Comparison of ENCODE assay signal across 29 mouse cellular contexts in genomic region chr9:78073713-78074340, GRCm38 (mm10). TPM values are rescaled to one million over a fixed set of nuclear protein-coding genes. Genes with fewer than 3 reads are reported as not detected.
DNase-seq lines count a peak whose midpoint lies in the region; ATAC-seq and TF ChIP-seq lines count a peak whose summit lies in the region.
"Had no signal": no experiment of that assay in that cellular context is flagged by ENCODE, and none has a peak within 500 bp of the region (broad histone marks: within the 10 kb centered on the region; RNA-seq: fewer than 3 reads in every experiment).

No protein-coding gene starts in this region.

- no peaks in the 10 kb centered on the region for H3K9me3 ChIP-seq in forebrain, embryonic 10.5 days
- H3K9me3 ChIP-seq: embryonic facial prominence, embryonic 15.5 days; G1E; hindbrain, embryonic 10.5 days had no signal

- TF ChIP-seq POLR2A in brain, embryonic 14.5 days (IDR thresholded peaks at IDR 0.05; ENCODE audit: borderline replicate concordance, extremely low read depth, insufficient read depth, insufficient read length, poor library complexity, severe bottlenecking) = no peak

- H3K4me1 ChIP-seq in forebrain, embryonic 10.5 days = no peaks in the 10 kb centered on the region
- H3K4me1 ChIP-seq: embryonic facial prominence, embryonic 15.5 days; hindbrain, embryonic 10.5 days had no signal

- no peaks in the 10 kb centered on the region for H3K36me3 ChIP-seq in forebrain, embryonic 10.5 days (replicated peaks)
- H3K36me3 ChIP-seq: embryonic facial prominence, embryonic 15.5 days; hindbrain, embryonic 10.5 days had no signal

- DNase-seq in 416B (ENCODE audit: low read depth) = peak; percentile 53
- DNase-seq in brain, embryonic 14.5 days (ENCODE audit: low read depth) = peak; percentile 5
- peak; percentile 5 to 18 for DNase-seq in natural killer cell, adult 2 months (ENCODE audit: low spot score in 2 of 2)
- DNase-seq in layer of hippocampus, adult 8-10 months (ENCODE audit: low spot score in 2 of 2) = no peak
- DNase-seq in forebrain, embryonic 10.5 days (ENCODE audit: extremely low spot score, low spot score) = no peak
- no peak for DNase-seq in urinary bladder, postnatal 14 days (ENCODE audit: low spot score)
- DNase-seq: cerebellum, postnatal 14 days; embryo, embryonic 11 days; gastrocnemius, postnatal 10 days; kidney, adult 18-20 months; kidney, postnatal 10 days; left cerebral cortex, postnatal 4 days; liver; midbrain, embryonic 14.5 days; right cerebral cortex, postnatal 25 days had no signal

- 95% methylated on average over 13 of the region's 13 CpGs for WGBS in forebrain, embryonic 10.5 days

- H3K27ac ChIP-seq in forebrain, embryonic 10.5 days = no peak overlapping the region
- H3K27ac ChIP-seq: embryonic facial prominence, embryonic 15.5 days; hindbrain, embryonic 10.5 days; hindbrain, postnatal 0 days had no signal

- TF ChIP-seq CTCF in brain, embryonic 14.5 days (IDR thresholded peaks at IDR 0.05; ENCODE audit: borderline replicate concordance, extremely low read depth, insufficient read depth, insufficient read length) = no peak

- H3K27me3 ChIP-seq in forebrain, embryonic 10.5 days (ENCODE audit: poor library complexity, severe bottlenecking) = no peaks in the 10 kb centered on the region
- H3K27me3 ChIP-seq: embryonic facial prominence, embryonic 15.5 days had no signal

- H3K4me3 ChIP-seq in forebrain, embryonic 10.5 days = no peak overlapping the region
- H3K4me3 ChIP-seq: embryonic facial prominence, embryonic 15.5 days; hindbrain, embryonic 10.5 days had no signal

- peak; percentile 66 for ATAC-seq in CD4-positive, CD25-positive, alpha-beta regulatory T cell, adult 4 months
- ATAC-seq: hindbrain, postnatal 0 days; lung, postnatal 0 days had no signal

RNA-seq across cellular contexts. Expression of gene Gcm1, which starts 22.1 kb away (rescaled TPM):
- polyA plus RNA-seq in CD4-positive, CD25-positive, alpha-beta regulatory T cell, adult 4 months (2017; shearing (Covaris generic)) = not detected
- polyA plus RNA-seq in brain, embryonic 14.5 days (2012; rRNA removed) = not detected in 2 replicates
- total RNA-seq in layer of hippocampus, adult 8-10 months (2022) = not detected
- polyA plus RNA-seq in forebrain, embryonic 10.5 days (2016; fragmentation: Nextera tagmentation; extraction: Ambion mirVana) = 0.10 TPM in 1 of 2 replicates, not detected in the other
- total RNA-seq: adrenal gland, adult 18-20 months; gastrocnemius, postnatal 10 days; left cerebral cortex, adult 18-20 months; left cerebral cortex, postnatal 4 days; megakaryocyte progenitor cell, adult 5-6 weeks had no signal
- polyA plus RNA-seq: embryonic facial prominence, embryonic 15.5 days; frontal cortex, adult 2 months; G1E; heart, postnatal 0 days; liver, embryonic 16.5 days; midbrain, embryonic 14.5 days; spleen, adult 2 months; stomach, embryonic 14.5 days had no signal

RNA-seq across cellular contexts. Expression of gene Fbxo9, which starts 35.0 kb away (rescaled TPM):
- polyA plus RNA-seq in CD4-positive, CD25-positive, alpha-beta regulatory T cell, adult 4 months (2017; shearing (Covaris generic)) = 10 to 100 TPM; 25.4 to 29.3 TPM
- polyA plus RNA-seq in brain, embryonic 14.5 days (2012; rRNA removed) = 61.9 and 77.0 TPM in 2 replicates
- total RNA-seq in layer of hippocampus, adult 8-10 months (2022) = 100 to 1,000 TPM in 1 of 4 experiments, 10 to 100 TPM in 3; 89.9 to 102 (median 97.3) TPM
- 21.0 and 22.9 TPM in 2 replicates for polyA plus RNA-seq in forebrain, embryonic 10.5 days (2016; fragmentation: Nextera tagmentation; extraction: Ambion mirVana)

RNA-seq across cellular contexts. Expression of gene Ick, which starts 35.2 kb away (rescaled TPM):
- polyA plus RNA-seq in CD4-positive, CD25-positive, alpha-beta regulatory T cell, adult 4 months (2017; shearing (Covaris generic)) = 10 to 100 TPM in 1 of 2 experiments, 1 to 10 TPM in 1; 9.0 to 10.2 TPM
- polyA plus RNA-seq in brain, embryonic 14.5 days (2012; rRNA removed) = 45.0 and 55.6 TPM in 2 replicates
- total RNA-seq in layer of hippocampus, adult 8-10 months (2022) = 10 to 100 TPM; 18.6 to 20.7 (median 19.9) TPM
- 31.9 and 36.0 TPM in 2 replicates for polyA plus RNA-seq in forebrain, embryonic 10.5 days (2016; fragmentation: Nextera tagmentation; extraction: Ambion mirVana)

Comparison
In these comparisons a context has a peak if more than half of its experiments do, and no peak if none do; other contexts are left out.
1. DNase-seq: peak in 416B (single experiment), brain, embryonic 14.5 days (single experiment) and natural killer cell, adult 2 months (2 of 2); none in layer of hippocampus, adult 8-10 months (0 of 2), forebrain, embryonic 10.5 days (single experiment) and urinary bladder, postnatal 14 days (single experiment).